Mouse (Mus musculus): ENCODE measurements around the gene Bbs9.

DNA sequence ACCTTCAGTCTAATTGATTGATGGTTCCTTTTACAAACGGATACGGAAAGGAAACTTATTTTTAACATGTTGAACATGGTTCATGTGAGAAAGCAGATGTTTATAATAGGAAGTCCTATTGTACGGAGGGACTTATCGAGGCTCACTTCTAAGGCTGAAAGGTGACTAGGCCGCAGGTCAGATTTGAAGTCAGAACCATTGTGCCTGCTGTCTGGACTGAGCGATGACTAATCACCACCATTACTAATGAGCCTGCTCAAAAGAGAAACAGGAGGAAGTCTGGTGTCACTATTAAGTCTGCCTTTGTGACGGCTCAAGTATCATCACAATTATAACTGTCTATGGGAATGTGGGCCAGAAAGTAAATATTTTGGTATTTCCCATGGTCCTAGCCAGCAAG is 325.2 kb downstream of the Bbs9 start:
- TF ChIP-seq CTCF (conservative IDR thresholded peaks at IDR 0.05; ENCODE audit: insufficient read depth, insufficient read length, low read depth, low read length) (no peak), POLR2A (IDR thresholded peaks at IDR 0.05; ENCODE audit: low read depth, low read length) (no peak)
